Mouse (Mus musculus) testis, adult 10 weeks (tissue): ENCODE data around the gene Egln2. TPM values are rescaled to one million over a fixed set of nuclear protein-coding genes. Genes with fewer than 3 reads are reported as not detected.

ENCODE experiments used
- polyA plus RNA-seq: library from polyadenylated mRNA; stranded (reverse); fragments of 350-450 nt; fragmentation: Illumina TruSeq; extraction: RNeasy Lipid Tissue Mini Kit (QIAGEN cat#74804); gene quantifications from one replicate; pipeline ENCODE4 v1.2.3, GENCODE M21; 2014; ENCODE audit warnings: low read depth, low replicate concordance

Gene Egln2
- 11.1 TPM for polyA plus RNA-seq

DNA sequence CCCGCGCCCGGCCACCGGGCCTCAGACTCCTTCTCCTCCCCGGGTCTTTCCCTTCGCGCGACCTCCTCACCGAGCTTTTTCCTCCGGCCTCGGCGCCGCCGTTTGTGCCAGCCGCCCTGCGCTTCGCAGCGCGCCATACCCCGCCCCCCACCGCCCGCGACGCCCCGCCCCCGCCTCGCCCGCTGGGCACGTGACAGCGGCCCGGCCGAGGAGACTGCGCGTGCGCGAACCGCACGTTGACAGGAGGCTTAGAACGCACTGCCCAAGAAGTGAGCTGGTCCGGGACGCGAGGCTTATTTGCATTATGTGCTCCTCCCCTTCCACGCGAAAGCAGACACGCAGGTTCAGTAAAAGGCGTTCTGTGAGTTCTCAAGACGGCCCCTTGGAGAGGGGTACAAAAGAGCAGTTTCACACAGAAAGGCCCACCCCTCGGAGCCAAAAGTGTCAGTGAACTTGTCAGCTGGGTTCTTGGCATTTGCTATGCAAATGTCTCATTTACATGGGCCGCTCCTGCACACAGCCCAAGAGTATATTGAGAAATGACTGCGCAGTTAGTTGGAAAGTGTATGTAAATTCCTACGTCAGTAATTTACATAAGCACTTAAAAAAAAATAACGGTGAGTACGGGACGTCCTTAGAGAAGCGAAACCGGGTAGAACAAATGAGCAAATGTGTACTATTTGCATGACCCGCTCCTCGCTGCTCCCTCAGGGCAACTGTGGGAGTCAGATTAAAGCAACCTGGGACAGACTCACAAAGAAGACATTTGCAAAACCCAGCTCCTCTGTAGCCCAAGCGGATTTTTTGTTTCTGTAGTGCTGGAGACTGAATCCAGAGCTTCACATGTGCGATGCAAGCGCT is at the start of gene Egln2:
Gene Egln2, minus strand, starts transcription at position 189 of the 861 bp plus-strand sequence.

GRCm38 (mm10) chr7:27195681-27196611 is 29.3 kb upstream of the Egln2 start, which contains the start of the genes BC024978 and Snrpa:
Gene BC024978 (plus strand): TSS chr7:27195781.
Gene Snrpa (minus strand): TSS chr7:27196271.

GRCm38 (mm10) chr7:27180837-27181695 is 14.5 kb upstream of the Egln2 start, which contains the start of the genes Gm21983 and Mia:
Gene Gm21983 (minus strand): TSS chr7:27181086.
Gene Mia (minus strand): TSS chr7:27181157.

GRCm38 (mm10) chr7:27178324-27179216 is 12.0 kb upstream of the Egln2 start, which contains the start of gene Rab4b:
Gene Rab4b (minus strand): TSS chr7:27178896.

GRCm38 (mm10) chr7:27153205-27153764 is 13.3 kb downstream of the Egln2 start, which contains the start of gene Cyp2t4:
Gene Cyp2t4 (plus strand): TSS chr7:27153714.

GRCm38 (mm10) chr7:27119676-27120075 is 46.9 kb downstream of the Egln2 start, which contains the start of gene Cyp2f2:
Gene Cyp2f2 (plus strand): TSS chr7:27119909.

Other genes starting within 250 kb of the Egln2 start
- gene Cyp2a22, start 227.4 kb downstream of the Egln2 start, polyA plus RNA-seq, result not detected
- gene Cyp2a12, start 137.7 kb downstream of the Egln2 start, polyA plus RNA-seq, result 8.7 TPM
- 0.14 TPM for gene Cyp2f2, start 46.9 kb downstream of the Egln2 start, polyA plus RNA-seq
- gene Cyp2t4, start 13.1 kb downstream of the Egln2 start, polyA plus RNA-seq, result not detected
- gene Rab4b, start 12.1 kb upstream of the Egln2 start, polyA plus RNA-seq, result 4.3 TPM
- gene Gm21983, start 14.3 kb upstream of the Egln2 start, polyA plus RNA-seq, result not detected
- gene Mia, start 14.4 kb upstream of the Egln2 start, polyA plus RNA-seq, result not detected
- 17.3 TPM for gene BC024978, start 29.0 kb upstream of the Egln2 start, polyA plus RNA-seq
- gene Snrpa, start 29.5 kb upstream of the Egln2 start, polyA plus RNA-seq, result 12.4 TPM
- 0.91 TPM for gene Itpkc, start 61.9 kb upstream of the Egln2 start, polyA plus RNA-seq
- gene Coq8b, start 66.2 kb upstream of the Egln2 start, polyA plus RNA-seq, result 2.2 TPM
- 0.18 TPM for gene Numbl, start 91.6 kb upstream of the Egln2 start, polyA plus RNA-seq
- gene Ltbp4, start 170.9 kb upstream of the Egln2 start, polyA plus RNA-seq, result 0.38 TPM
- 0.64 TPM for gene Shkbp1, start 189.2 kb upstream of the Egln2 start, polyA plus RNA-seq
- gene Gm20479, start 190.6 kb upstream of the Egln2 start, polyA plus RNA-seq, result not detected